Mouse (Mus musculus): ENCODE measurements around the gene 1110059E24Rik.
"Not testable (repeated sequence)": the region's sequence is repeated elsewhere in the genome, so short reads cannot be mapped to it uniquely, and the experiment has no call there.

Gene 1110059E24Rik

GRCm38 (mm10) chr19:21626271-21626988 lies 26.3 kb downstream of the 1110059E24Rik start:
- DNase-seq (ENCODE audit: low spot score in 2 of 2): no peak

- DNase-seq (ENCODE audit: low spot score in 2 of 2): no peak
Measured at GRCm38 (mm10) chr19:21624148-21624535, 28.6 kb downstream of the 1110059E24Rik start.

- DNase-seq (ENCODE audit: low spot score in 2 of 2): no peak
Measured at GRCm38 (mm10) chr19:21623410-21624147, 29.2 kb downstream of the 1110059E24Rik start.

- DNase-seq (ENCODE audit: low spot score in 2 of 2): no peak
Measured at GRCm38 (mm10) chr19:21615801-21616200, 37.0 kb downstream of the 1110059E24Rik start.

GRCm38 (mm10) chr19:21611725-21612575 lies 40.8 kb downstream of the 1110059E24Rik start:
- no peak for DNase-seq (ENCODE audit: low spot score in 2 of 2)

- DNase-seq (ENCODE audit: low spot score in 2 of 2): no peak
Measured at GRCm38 (mm10) chr19:21611297-21611696, 41.5 kb downstream of the 1110059E24Rik start.

- DNase-seq (ENCODE audit: low spot score in 2 of 2): no peak
Measured at GRCm38 (mm10) chr19:21610240-21610639, 42.5 kb downstream of the 1110059E24Rik start.

GRCm38 (mm10) chr19:21605294-21605693 lies 47.5 kb downstream of the 1110059E24Rik start:
- no peak for DNase-seq (ENCODE audit: low spot score in 2 of 2)

- DNase-seq (ENCODE audit: low spot score in 2 of 2): no peak
Measured at GRCm38 (mm10) chr19:21603836-21604235, 48.9 kb downstream of the 1110059E24Rik start.

- no peak for DNase-seq (ENCODE audit: low spot score in 2 of 2)
Measured at GRCm38 (mm10) chr19:21601541-21602101, 51.2 kb downstream of the 1110059E24Rik start.

- no peak for DNase-seq (ENCODE audit: low spot score in 2 of 2)
Measured at GRCm38 (mm10) chr19:21598659-21599352, 54.0 kb downstream of the 1110059E24Rik start.

- DNase-seq (ENCODE audit: low spot score in 2 of 2): no peak
Measured at GRCm38 (mm10) chr19:21594676-21595075, 58.1 kb downstream of the 1110059E24Rik start.

- DNase-seq (ENCODE audit: low spot score in 2 of 2): not testable (repeated sequence)
Measured at GRCm38 (mm10) chr19:21592216-21592615, 60.6 kb downstream of the 1110059E24Rik start.

- DNase-seq (ENCODE audit: low spot score in 2 of 2): no peak
Measured at GRCm38 (mm10) chr19:21589888-21590287, 62.9 kb downstream of the 1110059E24Rik start.

- DNase-seq (ENCODE audit: low spot score in 2 of 2): no peak
Measured at GRCm38 (mm10) chr19:21587593-21587992, 65.2 kb downstream of the 1110059E24Rik start.

- DNase-seq (ENCODE audit: low spot score in 2 of 2): no peak
Measured at GRCm38 (mm10) chr19:21586546-21586945, 66.2 kb downstream of the 1110059E24Rik start.

GRCm38 (mm10) chr19:21585868-21586267 lies 66.9 kb downstream of the 1110059E24Rik start:
- DNase-seq (ENCODE audit: low spot score in 2 of 2): no peak

- DNase-seq (ENCODE audit: low spot score in 2 of 2): no peak
Measured at GRCm38 (mm10) chr19:21583986-21584385, 68.8 kb downstream of the 1110059E24Rik start.

GRCm38 (mm10) chr19:21583523-21583984 lies 69.2 kb downstream of the 1110059E24Rik start:
- no peak for DNase-seq (ENCODE audit: low spot score in 2 of 2)

GRCm38 (mm10) chr19:21581404-21581803 lies 71.4 kb downstream of the 1110059E24Rik start:
- no peak for DNase-seq (ENCODE audit: low spot score in 2 of 2)

GRCm38 (mm10) chr19:21579896-21580295 lies 72.9 kb downstream of the 1110059E24Rik start:
- DNase-seq (ENCODE audit: low spot score in 2 of 2): no peak

All from frontal cortex, postnatal 10 days (tissue).